Mouse (Mus musculus): ENCODE data around the gene Ampd1.
"Not testable (repeated sequence)": the region's sequence is repeated elsewhere in the genome, so short reads cannot be mapped to it uniquely, and the experiment has no call there.

Gene Ampd1

DNA sequence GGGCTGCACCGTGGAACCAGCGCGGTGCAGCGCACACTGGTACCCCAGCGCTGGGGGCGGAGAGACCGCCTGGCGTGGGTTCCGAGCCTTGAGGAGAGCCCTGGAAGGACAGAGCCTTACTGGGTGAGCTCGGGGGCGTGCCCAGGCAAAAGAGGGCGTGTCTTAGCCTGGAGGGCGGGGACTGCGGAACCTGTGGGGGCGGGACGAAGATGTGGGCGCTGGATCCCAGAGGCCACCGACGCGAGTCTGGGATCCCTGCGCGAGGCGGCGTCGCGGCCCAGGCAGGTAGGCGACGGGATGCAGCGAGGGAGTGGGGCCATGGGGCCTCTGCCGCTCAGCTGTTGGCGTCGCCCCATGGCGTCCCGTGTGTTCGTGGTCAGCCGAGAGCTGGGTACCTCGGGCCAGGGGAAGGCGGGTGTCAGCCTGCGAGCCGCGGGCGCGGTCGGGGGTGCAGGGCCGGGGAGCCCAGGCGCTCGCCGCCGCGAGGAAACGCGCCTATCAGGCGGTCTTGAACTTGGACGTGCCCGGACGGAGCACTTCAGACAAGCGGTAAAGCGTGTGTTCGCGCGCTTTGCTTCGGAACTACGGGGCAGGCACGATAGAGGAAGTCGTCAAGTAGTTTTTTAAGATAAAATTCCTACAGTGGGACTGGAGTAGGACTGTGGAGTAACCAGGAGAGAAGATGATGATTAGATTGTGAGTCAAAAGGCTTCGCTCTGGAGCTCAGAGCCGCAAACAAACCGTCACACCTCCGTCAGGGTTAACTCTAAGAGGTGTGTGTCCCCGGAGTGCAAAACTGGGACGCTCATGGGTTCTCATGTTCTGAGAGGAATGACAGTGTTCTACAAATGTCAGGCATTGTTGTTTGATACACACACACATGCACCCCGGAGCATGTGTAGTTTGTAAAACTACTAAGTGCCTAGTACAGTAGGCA lies 28.9 kb downstream of the Ampd1 start, which contains the start of gene Dennd2c:
Dennd2c (plus strand) TSS at position 151 of the 937 bp plus-strand sequence.
- DNase-seq (ENCODE audit: low spot score) = peak; percentile 90

DNA sequence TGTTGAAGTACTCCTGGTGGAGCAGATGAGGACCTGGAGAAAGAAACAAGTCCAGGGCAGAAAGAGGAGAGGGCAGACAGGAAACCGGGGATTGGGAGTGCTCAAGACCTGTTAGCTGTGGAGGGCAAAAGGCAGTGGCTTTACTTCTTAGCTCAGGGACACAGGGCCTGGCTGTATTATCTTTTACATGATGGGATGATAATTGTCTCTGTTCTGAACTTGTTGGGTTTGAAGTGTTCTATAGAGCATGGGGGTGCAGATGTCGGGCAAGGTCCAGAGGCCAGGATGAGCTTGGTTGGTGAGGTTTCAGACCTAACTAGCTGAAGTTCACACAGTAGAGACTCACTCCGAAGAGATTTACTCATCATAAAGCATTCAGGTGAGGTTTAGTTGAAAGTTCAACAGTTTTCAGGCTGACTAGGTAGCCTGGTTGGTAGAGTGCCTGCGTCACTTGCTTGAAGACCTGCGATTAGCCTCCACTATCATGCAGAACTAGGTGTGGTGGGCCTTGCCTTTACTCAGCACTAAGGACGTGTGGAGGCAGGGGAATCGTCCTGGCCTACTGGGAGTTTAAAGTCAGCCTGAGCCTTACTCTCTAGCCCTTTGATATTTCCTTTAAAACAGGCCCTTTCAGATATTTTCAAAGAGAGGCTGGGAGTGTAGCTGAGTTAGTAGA lies 33.9 kb downstream of the Ampd1 start:
- no peak for DNase-seq (ENCODE audit: low spot score)

DNA sequence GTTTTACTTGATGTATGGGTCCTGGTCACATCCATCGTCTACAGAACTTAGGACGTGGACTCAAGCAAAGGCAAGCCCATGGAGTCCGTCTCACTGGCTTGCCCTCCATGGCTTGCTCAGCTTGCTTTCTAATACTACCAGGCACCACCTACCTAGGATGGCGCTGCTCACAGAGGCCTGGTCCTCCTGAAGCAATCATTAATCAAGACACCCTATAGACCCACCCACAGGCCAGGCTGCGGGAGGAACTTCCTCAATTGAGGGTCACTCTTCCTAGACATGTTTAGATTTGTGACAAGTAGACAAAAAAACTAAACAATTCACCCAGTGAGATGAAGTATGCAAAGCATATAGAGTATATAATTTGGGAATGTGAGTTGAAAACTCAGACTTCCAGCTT lies 38.4 kb downstream of the Ampd1 start:
- DNase-seq (ENCODE audit: low spot score) = no peak

DNA sequence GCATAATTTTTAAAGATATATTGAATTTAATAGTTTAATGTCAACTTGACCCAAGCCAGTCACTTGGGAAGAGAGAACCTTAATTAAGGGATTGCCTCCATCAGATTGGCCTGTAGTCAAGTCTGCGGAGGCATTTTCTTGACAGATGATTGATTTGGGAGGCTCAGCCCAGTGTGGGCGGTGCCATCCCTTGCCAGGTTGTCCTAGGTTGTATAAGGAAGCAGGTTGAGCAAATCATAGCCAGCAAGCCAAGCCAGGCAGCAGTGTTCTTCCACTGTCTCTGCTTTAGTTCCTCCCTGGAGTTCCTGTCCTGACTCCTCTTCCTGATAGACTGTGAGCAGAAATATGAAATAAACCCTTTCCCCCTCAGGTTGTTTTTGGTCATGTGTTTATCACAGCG lies 49.8 kb downstream of the Ampd1 start:
- no peak for DNase-seq (ENCODE audit: low spot score)

DNA sequence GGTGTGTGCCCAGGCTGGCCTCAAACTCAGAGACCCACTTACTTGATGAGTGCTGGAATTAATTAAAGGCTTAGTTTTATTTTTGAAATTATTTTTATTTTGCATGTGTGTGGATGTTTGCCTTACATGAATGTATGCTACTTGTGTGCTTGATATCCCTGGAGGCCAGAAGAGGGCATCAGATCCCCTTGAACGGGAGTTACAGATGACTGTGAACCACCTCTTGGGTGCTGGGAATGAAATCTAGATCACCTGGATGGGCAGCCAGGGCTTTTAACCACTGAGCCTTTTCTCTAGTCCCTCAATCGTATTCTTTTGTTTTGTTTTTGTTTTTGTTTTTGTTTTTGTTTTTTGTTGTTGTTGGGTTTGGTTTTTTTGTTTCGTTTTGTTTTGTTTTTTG lies 52.3 kb downstream of the Ampd1 start:
- DNase-seq (ENCODE audit: low spot score) = no peak

DNA sequence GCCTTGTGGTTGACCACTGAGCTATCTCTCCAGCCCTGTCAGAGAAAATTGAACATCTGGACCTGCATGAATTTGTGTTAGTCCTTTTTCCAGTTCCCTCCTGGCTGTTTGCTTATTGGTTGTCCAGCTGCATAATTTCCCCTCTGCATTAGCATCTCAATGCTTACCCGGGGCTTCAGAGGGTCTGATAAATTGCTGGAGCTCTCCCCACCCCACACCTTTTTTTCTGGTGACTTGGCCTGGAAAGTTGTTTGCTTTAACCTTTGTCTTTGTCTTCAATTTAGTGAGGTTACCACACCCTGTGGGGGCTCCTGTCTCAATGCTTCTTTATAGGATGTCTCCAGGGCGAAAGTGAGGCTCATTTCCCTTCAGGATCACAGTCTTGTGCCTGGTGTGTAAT lies 53.4 kb downstream of the Ampd1 start:
- no peak for DNase-seq (ENCODE audit: low spot score)

DNA sequence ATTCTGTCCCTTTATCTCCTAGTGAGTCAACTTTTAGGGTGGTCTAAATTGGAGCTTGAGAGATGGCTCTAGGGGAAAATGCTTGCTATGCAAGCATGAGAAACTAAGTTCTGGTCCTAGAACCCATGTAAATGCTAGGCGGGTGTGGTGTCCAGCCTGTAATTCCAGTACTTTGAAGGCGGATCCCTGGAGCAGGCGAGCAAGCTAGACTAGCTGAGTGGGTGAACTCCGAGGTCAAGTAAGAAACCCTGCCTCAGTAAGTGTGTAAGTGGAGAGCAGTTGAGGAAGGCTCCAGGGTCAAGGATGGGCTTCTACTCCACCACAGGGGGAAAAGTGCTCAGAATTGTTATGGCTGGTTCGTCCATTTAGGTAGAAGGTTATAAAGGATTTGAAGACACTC lies 53.9 kb downstream of the Ampd1 start:
- DNase-seq (ENCODE audit: low spot score) = no peak

DNA sequence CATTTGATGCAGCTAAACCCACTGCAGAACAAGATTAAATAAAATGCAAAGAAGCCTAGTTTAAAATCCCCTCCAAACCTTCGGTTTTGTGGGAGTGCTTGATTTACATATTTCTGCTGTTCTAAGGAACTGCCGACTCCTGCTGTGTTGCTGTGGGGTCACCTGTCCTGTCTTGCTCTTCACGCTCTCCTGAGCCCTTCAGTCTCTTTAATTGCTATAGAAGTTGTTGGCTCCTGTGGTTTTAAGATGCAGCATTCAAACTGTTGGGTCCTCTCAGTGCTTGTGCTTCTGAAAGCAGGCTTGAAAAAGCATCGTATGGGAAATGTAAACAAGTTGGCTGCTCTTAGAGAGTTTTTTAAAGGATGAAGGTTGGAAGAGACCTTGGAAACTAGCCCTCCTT lies 54.4 kb downstream of the Ampd1 start:
- no peak for DNase-seq (ENCODE audit: low spot score)

DNA sequence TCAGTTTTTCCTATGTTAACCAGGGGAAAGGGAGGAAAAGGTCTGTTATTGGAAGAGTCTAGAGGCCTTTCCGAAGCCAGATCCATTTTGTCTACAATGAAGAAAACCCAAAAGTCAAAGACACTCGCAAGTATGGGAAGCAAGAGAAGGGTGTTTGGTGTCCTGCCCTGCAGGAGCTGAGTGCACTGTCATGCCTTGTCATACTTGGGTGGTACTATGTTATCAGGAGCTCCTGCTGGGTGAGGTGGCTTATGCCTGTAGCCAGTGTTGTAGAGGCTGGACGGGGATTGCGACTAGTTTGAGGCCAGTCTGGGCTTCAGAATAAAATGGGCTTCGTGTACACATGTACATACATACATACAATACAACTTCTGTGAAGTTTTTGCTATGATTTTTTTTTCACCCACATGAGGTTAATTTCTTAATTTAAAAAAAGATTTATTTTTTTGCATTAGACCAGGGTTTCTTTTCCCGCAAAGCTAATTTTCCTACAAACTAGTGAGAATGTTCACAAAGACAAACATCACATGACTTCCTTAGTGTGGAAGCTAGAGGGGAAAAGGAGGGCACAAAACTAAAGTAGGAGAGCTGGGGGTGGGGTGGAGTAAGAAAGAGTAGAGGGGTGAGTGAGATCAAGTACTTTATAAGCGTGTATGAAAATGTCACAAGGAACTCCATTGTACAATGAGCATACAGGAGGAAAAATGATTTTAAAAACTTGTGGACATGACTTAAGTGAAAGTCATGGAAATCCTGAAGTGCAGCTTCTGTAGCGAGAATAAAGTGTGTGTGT lies 55.7 kb downstream of the Ampd1 start:
- DNase-seq (ENCODE audit: low spot score) = no peak

DNA sequence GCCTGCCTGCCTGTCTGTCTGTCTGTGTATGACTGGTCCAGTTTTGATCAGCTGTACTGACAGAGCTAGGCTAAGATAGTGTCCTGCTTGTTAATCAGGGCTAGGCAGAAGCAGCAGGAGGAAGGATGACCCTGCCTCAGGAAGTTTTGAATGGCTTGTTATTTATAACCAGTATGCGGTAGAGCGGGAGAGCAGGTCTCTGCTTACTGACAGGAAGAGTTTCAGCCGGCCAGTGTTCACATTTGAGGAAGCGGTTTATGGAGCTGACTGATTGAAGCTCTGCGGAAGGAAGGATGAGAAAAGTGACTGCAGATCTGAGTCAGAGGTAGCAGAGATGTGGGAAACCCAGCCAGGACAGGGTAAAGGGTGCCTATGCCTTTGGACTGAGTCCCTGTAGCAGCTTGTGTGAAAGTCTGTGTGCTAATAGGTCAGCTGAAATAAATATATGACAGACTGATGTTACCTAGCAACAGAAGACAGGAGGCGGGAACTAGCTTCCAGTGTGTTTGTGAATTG lies 56.5 kb downstream of the Ampd1 start:
- no peak for DNase-seq (ENCODE audit: low spot score)

DNA sequence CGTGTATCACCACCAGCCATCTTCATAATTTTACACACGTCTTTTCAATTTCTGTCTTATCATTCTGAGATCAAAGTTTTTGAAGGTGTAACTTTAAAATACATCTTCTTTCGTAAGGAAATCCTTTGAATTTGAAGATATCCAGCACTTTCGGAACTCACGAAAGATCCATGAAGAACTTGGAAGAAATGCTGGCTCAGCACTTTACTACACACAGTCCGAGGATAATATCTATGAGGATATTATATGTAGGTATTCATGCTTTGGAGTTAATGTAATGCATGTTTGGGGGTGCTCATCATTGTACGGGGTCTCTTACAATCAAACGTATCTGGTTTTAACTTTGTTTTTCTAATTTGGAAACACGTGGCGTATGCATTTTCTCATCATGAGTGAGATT lies 59.3 kb downstream of the Ampd1 start:
- no peak for DNase-seq (ENCODE audit: low spot score)

DNA sequence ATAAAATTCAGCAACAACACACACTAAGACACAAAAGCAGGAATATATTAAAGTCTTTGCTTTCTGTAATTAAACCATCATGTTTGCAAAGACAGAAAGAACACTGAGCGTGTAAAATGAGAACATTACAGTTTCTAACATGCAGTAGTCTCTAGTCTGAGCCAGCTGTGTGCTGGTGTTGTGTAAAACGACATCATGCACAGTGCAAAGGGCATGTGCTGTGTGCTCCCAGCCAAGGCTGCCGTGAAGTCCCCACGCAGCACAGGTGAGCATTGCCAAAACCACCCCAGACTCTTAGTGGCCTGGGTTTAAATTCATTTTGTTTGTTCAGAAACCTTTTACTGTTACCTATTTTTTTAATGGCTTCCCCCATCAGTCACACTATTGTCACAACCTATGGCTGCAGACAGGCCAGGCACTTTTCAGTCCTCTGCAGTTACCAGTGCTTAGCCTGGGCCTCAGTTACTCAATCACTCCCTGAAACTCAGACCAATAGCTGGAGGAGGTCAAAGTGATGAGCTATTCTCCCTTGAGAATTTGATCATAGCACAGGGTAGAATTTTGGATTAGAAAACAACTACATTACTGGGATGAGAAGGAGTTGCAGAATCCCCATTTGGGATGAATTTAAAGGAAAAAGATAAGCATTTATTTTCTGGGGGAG lies 62.7 kb downstream of the Ampd1 start:
- no peak for DNase-seq (ENCODE audit: low spot score)

DNA sequence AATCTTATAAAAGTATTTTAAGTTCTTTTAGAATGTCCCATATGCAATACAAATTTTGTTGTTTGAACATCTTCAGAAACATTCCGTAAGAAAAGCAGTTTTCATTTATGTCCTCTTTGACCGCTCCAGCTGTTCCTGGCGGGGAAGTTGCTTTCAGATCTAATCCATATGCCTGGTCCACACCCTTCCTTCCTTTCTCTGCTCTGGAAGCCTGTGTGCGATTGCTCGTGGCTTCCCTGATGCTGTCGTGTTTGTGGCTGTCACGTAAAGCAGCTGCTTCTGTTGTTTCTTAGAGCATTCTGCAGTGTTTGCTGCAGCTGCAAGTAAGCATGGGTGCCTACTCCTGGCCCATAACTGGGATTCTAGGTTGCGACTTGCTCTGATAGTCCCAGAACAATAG lies 65.2 kb downstream of the Ampd1 start:
- DNase-seq (ENCODE audit: low spot score) = no peak

DNA sequence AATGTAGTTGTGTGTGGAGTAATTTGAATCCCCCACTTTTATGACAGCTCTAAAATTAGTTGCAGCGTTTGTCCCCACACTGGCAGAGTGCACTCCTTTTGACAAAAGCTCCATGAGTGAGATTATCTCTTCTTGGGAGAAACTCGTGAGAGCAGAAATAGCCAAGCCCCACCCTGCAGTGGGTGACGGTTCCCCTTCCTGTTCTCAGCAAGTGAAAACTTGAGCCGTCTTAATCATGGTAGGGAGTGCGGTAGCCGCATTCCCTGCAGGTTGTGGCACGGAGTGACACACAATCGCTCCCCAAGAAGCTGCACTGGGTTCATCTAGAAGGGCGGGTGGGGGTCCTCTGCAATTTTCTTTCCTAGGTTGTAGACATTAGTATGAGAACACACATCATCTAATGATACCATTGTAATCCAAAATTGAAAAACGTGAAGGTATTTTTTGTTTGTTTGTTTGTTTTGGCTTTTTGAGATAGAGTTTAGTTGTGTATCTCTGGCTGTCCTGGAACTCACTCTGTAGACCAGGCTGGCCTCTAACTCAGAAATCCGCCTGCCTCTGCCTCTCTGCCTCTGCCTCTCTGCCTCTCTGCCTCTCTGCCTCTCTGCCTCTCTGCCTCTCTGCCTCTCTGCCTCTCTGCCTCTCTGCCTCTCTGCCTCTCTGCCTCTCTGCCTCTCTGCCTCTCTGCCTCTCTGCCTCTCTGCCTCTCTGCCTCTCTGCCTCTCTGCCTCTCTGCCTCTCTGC lies 66.5 kb downstream of the Ampd1 start:
- DNase-seq (ENCODE audit: low spot score) = not testable (repeated sequence)

DNA sequence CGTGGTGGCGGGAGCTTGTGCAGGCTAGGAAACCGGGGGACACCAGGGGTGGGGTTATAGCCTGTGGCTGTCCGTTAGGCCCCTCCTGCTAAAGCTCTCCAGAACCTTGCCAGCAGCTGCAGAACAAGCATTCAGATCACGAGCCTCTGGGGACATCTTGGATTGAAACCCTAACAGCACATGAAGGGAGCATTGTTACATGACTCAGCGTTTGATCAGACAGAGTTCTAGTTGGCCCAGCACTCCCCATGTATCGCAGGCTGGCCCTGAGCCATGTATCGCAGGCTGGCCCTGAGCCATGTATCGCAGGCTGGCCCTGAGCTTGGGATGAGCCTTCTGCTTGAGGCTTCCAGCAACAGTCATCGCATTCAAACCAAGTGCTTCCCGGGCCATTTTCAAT lies 67.5 kb downstream of the Ampd1 start:
- DNase-seq (ENCODE audit: low spot score) = no peak

DNA sequence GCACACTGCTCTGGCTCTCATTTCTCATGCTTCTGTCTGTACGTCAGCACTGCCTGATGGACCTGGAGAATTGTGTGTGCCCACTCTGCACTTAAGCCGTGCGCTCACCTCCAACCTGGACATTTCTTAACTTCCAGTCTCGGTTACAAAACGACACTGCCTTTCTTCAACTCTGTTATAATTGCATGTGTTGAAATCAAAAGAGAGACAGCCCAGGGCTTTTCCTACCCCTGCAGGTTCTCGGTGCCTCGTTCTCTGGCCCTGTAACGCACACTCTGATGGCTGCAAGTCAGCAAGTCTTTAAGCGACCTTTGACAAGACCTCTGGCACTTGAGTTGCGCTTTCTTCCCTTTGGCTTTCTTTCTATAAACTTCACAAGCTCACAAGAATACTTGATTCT lies 68.6 kb downstream of the Ampd1 start:
- no peak for DNase-seq (ENCODE audit: low spot score)

DNA sequence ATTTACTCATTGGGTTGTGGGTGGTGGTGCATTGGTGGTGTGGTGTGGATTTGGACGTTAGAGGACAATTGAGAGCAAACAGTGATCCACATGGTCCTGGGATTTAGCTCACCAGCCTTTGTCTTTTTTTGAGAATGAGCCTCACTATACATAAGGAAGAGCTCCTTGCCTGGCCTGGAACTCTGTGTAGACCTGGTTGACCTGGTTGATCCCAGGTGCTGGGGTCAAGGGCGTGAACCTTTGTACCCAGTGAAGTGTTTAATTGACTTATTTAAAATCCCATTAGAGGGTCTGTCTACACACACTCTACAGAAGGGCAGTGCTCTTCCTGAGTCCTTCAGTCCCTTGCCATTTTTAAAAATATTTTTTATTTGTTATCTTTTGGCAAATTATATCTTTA lies 71.5 kb downstream of the Ampd1 start:
- no peak for DNase-seq (ENCODE audit: low spot score)

DNA sequence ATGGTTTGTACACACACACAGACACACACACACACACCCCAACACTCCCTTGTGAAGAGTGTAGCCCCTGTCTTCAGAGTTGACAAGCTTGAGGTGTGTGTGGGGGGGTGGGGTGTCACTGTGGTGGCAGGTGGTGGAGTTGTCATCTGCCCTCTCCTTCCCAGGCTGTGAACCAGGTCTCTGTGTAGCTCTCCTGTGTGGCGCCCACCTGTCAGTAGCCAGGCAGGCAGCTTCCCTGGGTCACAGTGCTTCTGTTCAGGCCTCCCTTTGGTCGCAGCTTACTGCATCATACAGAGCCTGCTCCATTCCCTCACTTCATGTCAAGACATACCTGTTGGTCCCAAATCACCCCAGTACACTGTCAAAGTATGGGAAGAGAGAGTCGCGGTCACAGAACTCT lies 72.0 kb downstream of the Ampd1 start:
- DNase-seq (ENCODE audit: low spot score) = no peak

DNA sequence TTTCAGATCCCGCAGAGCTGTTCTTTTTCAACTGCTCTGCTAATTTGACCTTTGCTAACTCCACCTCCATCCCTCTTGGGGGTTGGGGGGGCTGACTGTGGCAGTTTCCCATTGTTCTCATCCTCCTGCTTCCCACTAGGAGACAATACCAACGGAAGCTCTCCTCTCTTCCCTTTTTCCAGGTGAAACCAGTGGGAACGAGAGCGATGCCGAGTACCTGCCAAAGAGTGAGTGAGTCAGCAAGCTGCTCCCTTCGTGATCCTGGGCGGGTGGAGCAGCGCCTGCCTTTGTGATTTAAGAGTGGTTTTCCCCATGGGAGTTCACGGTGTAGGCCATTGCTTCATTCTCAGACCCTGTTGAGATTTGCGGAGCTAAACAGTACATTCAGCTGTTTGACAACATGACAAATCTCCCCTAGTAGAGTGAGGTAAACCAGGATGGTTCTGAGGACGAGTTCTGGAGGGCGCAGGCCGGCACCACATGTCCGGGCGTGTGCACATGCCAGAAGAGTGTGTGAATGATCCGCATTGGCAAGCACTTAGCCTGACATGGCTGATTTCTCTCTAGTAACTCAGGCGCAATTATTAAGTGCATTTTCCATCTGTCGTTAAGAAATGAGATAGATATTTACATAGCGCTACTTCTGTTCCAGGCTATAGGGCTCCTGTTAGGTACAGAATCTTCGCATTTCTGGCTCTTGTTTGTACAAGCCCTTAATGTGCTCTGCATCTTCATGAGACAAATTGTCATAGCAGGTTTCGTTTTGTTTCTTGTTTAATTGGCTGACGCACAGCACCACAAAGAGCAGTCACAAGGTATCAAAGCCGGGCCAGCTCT lies 72.7 kb downstream of the Ampd1 start:
- DNase-seq (ENCODE audit: low spot score) = no peak

DNA sequence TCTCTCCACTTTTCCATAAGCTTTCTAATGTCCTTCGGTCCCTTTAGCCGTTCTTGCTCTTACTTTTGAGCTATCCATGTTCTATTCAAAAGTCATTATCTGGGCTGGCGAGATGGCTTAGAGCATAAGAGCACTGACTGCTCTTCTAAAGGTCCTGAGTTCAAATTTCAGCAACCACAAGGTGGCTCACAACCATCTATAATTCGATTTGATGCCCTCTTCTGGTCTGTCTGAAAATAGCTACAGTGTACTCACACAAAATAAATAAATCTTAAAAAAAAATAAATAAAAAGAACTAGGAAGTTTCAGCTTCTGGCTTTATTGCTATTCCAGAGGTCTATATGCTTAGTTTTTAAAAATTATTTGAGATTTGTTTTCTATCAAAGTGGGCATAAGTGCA lies 74.0 kb downstream of the Ampd1 start:
- no peak for DNase-seq (ENCODE audit: low spot score)

All from ovary, adult 18-20 months (tissue).